11 mouse cellular contexts compared by ENCODE assay signal in the genomic region with DNA sequence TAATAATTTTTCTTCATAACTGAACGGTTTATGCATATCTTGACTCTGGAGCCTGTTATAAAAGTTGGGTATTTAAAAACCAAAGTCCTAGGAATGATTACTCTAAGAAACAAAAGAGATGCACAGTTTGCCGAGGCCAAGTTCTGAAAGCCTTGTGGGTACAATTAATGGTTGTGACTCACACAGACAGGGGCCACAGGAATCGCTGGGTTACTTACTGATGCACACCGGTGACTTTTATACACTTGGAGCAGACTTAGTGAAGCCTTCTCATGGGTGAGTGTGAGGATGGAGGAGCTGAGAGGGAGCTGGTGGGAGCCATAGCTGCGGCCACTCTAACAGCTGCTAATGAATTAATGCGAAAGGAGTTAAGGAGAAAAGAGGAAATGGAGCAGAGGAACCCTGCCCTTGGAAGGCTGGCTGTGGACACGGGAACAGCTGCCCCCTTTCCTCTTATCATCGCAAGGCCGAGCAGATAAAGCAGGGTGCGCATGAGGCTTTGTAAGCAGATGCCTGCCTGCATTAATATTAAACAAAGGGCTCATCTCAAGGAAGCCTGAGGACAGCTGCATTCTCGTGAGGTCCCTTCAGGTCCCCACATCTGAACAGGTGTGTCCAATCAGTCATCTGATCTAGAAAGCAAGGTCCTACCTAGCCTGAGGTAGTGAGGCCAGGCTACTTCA.
DNase-seq lines count a peak whose midpoint lies in the region; ATAC-seq lines count a peak whose summit lies in the region.
"Had no signal": no experiment of that assay in that cellular context is flagged by ENCODE, and none has a peak within 500 bp of the region (broad histone marks: within the 10 kb centered on the region; RNA-seq: fewer than 3 reads in every experiment).

No protein-coding gene starts in this region.

- ATAC-seq in neural tube, embryonic 12.5 days (ENCODE audit: low FRiP score, low read depth): peak; percentile 38
- ATAC-seq in neural tube, embryonic 15.5 days (ENCODE audit: low FRiP score): no peak
- ATAC-seq in hindbrain, embryonic 14.5 days (ENCODE audit: low FRiP score): no peak

- H3K9me3 ChIP-seq in neural tube, embryonic 12.5 days: no peaks in the 10 kb centered on the region
- H3K9me3 ChIP-seq in neural tube, embryonic 15.5 days (replicated peaks): no peaks in the 10 kb centered on the region
- H3K9me3 ChIP-seq in hindbrain, embryonic 14.5 days (ENCODE audit: control insufficient read depth, low read length): no peaks in the 10 kb centered on the region
- H3K9me3 ChIP-seq: embryonic facial prominence, embryonic 15.5 days; liver, embryonic 15.5 days had no signal

- H3K36me3 ChIP-seq in neural tube, embryonic 12.5 days: no peaks in the 10 kb centered on the region
- no peaks in the 10 kb centered on the region for H3K36me3 ChIP-seq in neural tube, embryonic 15.5 days
- no peaks in the 10 kb centered on the region for H3K36me3 ChIP-seq in hindbrain, embryonic 14.5 days (replicated peaks; ENCODE audit: control insufficient read depth, insufficient read depth)
- H3K36me3 ChIP-seq: embryonic facial prominence, embryonic 15.5 days; liver, embryonic 15.5 days had no signal

- DNase-seq in embryo, embryonic 10 days (ENCODE audit: low spot score): peak; percentile 19
- no peak for DNase-seq in embryo, embryonic 10.5 days (ENCODE audit: low spot score)
- no peak for DNase-seq in hindbrain, embryonic 14.5 days (ENCODE audit: low spot score)
- peak; percentile 70 for DNase-seq in retina, postnatal 1 day
- no peak for DNase-seq in MN1 (ENCODE audit: low spot score)
- no peak for DNase-seq in spleen, postnatal 36 days (ENCODE audit: low spot score in 2 of 2)
- DNase-seq: kidney, adult 2 months had no signal

- H3K27me3 ChIP-seq in neural tube, embryonic 12.5 days (replicated peaks): no peaks in the 10 kb centered on the region
- H3K27me3 ChIP-seq in neural tube, embryonic 15.5 days (replicated peaks): no peaks in the 10 kb centered on the region
- no peaks in the 10 kb centered on the region for H3K27me3 ChIP-seq in hindbrain, embryonic 14.5 days (ENCODE audit: control insufficient read depth, insufficient read depth, low read length)
- H3K27me3 ChIP-seq: embryonic facial prominence, embryonic 15.5 days; liver, embryonic 15.5 days had no signal

- H3K4me2 ChIP-seq in neural tube, embryonic 12.5 days (replicated peaks): no peak overlapping the region
- H3K4me2 ChIP-seq in neural tube, embryonic 15.5 days: no peak overlapping the region
- H3K4me2 ChIP-seq in hindbrain, embryonic 14.5 days (replicated peaks): no peak overlapping the region
- H3K4me2 ChIP-seq: embryonic facial prominence, embryonic 15.5 days; liver, embryonic 15.5 days had no signal

- H3K27ac ChIP-seq in neural tube, embryonic 12.5 days: no peak overlapping the region
- H3K27ac ChIP-seq in neural tube, embryonic 15.5 days (replicated peaks): no peak overlapping the region
- peak overlapping the region; percentile 79 for H3K27ac ChIP-seq in hindbrain, embryonic 14.5 days
- H3K27ac ChIP-seq: embryonic facial prominence, embryonic 15.5 days; liver, embryonic 15.5 days had no signal

- peaks cover 52% of the 10 kb centered on the region for H3K4me1 ChIP-seq in neural tube, embryonic 12.5 days
- H3K4me1 ChIP-seq in neural tube, embryonic 15.5 days: peaks cover 44% of the 10 kb centered on the region
- H3K4me1 ChIP-seq in hindbrain, embryonic 14.5 days (replicated peaks; ENCODE audit: control insufficient read depth, insufficient read depth, low read length): peaks cover 44% of the 10 kb centered on the region

- H3K4me3 ChIP-seq in neural tube, embryonic 12.5 days: no peak overlapping the region
- no peak overlapping the region for H3K4me3 ChIP-seq in neural tube, embryonic 15.5 days (replicated peaks)
- H3K4me3 ChIP-seq in hindbrain, embryonic 14.5 days (replicated peaks; ENCODE audit: low read length): no peak overlapping the region
- H3K4me3 ChIP-seq: embryonic facial prominence, embryonic 15.5 days; liver, embryonic 15.5 days had no signal

- H3K9ac ChIP-seq in neural tube, embryonic 12.5 days: no peak overlapping the region
- no peak overlapping the region for H3K9ac ChIP-seq in neural tube, embryonic 15.5 days (replicated peaks)
- H3K9ac ChIP-seq in hindbrain, embryonic 14.5 days: no peak overlapping the region
- H3K9ac ChIP-seq: embryonic facial prominence, embryonic 15.5 days; liver, embryonic 15.5 days had no signal

- 50% methylated on average over 11 of the region's 11 CpGs for WGBS in neural tube, embryonic 12.5 days
- WGBS in neural tube, embryonic 15.5 days: 35% methylated on average over 11 of the region's 11 CpGs
- 34% methylated on average over 11 of the region's 11 CpGs for WGBS in hindbrain, embryonic 14.5 days

Comparison
In these comparisons a context has a peak if more than half of its experiments do, and no peak if none do; other contexts are left out.
1. DNase-seq: peak in embryo, embryonic 10 days (single experiment) and retina, postnatal 1 day (single experiment); none in embryo, embryonic 10.5 days (single experiment), hindbrain, embryonic 14.5 days (single experiment), MN1 (single experiment) and spleen, postnatal 36 days (0 of 2).